Mouse (Mus musculus) lung, embryonic 16.5 days (tissue): ENCODE measurements around the gene Stox2. TPM values are rescaled to one million over a fixed set of nuclear protein-coding genes. Genes with fewer than 3 reads are reported as not detected.

Experiments used
- ATAC-seq: fragments of 200-750 bp; cut with Nextera tagmentation; 2 replicates; pipeline ENCODE4 v1.8.0; 2017; ENCODE audit warnings: low read depth, mild to moderate bottlenecking, moderate library complexity
- H3K27ac ChIP-seq: fragments of 300-500 bp; sonication (generic); 2 replicates; pipeline ENCODE4 v1.5.1; 2014; ENCODE audit warnings: mild to moderate bottlenecking, control low read depth, low read length
- H3K27me3 ChIP-seq: fragments of 300-500 bp; sonication (generic); 2 replicates; pipeline ENCODE4 v1.6.1; 2014; ENCODE audit warnings: low read depth, low read length, mixed read lengths; ENCODE audit not compliant: control insufficient read depth, insufficient read depth
- H3K36me3 ChIP-seq: fragments of 300-500 bp; sonication (generic); 2 replicates; pipeline ENCODE4 v1.6.1; 2014; ENCODE audit warnings: low read length; ENCODE audit not compliant: control insufficient read depth, insufficient read depth
- H3K4me1 ChIP-seq: fragments of 300-500 bp; sonication (generic); replicated peaks from 2 replicates; pipeline ENCODE4 v1.6.1; 2014; ENCODE audit warnings: low read length, mixed read lengths; ENCODE audit not compliant: control insufficient read depth, insufficient read depth
- H3K4me2 ChIP-seq: fragments of 300-500 bp; sonication (generic); 2 replicates; pipeline ENCODE4 v1.6.1; 2014; ENCODE audit warnings: low read depth, low read length, control low read depth
- H3K4me3 ChIP-seq: fragments of 300-500 bp; sonication (generic); 2 replicates; pipeline ENCODE4 v1.5.1; 2014; ENCODE audit warnings: mild to moderate bottlenecking, low read length, control low read depth
- H3K9ac ChIP-seq: fragments of 300-500 bp; sonication (generic); 2 replicates; pipeline ENCODE4 v1.6.1; 2014; ENCODE audit warnings: low read length, control low read depth
- H3K9me3 ChIP-seq: fragments of 300-500 bp; sonication (generic); 2 replicates; pipeline ENCODE4 v1.6.1; 2016; ENCODE audit warnings: low read length; ENCODE audit not compliant: control insufficient read depth
- WGBS: fragments of 180-500 bp; shearing (Covaris S2); extraction: QIAGEN DNeasy Blood & Tissue Kit; methylation state at CpG from one replicate; pipeline ENCODE4 v1.1.7; 2014; 5-methylcytosine and 5-hydroxymethylcytosine counted together
- polyA plus RNA-seq: library from polyadenylated mRNA; unstranded; fragments of >200 nt; fragmentation: Nextera tagmentation; extraction: Ambion mirVana; gene quantifications from 2 replicates; pipeline ENCODE4 v1.2.1, GENCODE M21; 2015

Stox2 gene
- polyA plus RNA-seq, 1 experiment from 2014 or later = 11.6 TPM

DNA sequence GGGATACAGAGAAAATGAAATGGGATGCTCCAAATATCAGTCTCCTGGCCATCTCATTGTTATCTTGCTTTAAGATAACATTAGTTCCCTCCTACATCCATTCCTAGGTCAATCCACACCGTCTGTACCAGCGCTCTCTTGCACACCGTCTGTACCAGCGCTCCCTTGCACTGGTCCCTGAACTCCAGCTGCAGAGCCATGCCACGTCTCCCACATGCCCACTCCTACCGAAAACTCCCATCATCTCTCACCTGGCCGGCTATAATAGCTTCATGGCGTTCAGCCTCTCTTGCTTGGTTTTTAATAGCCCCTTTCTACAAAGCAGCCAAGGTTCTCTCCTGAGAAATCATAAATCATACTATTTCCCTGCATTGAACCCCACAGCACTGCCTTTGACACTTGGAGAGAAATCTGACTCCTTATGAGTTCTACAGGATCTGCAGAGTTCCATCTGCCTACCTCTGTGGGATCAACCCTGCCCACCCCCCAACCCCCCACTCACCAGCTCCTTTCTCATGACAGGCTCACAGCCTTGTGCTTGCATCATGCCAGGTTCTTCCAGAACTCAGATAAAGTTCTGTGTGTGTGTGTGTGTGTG lies 239.4 kb downstream of the Stox2 start:
- ATAC-seq = no peak

GRCm38 (mm10) chr8:47205472-47205871 lies 240.7 kb downstream of the Stox2 start:
- no peak overlapping the region for H3K27ac ChIP-seq
- H3K4me3 ChIP-seq = no peak overlapping the region
- no peaks in the 10 kb centered on the region for H3K27me3 ChIP-seq
- no peaks in the 10 kb centered on the region for H3K9me3 ChIP-seq
- H3K4me2 ChIP-seq = no peak overlapping the region
- 82% methylated on average over 5 of the region's 5 CpGs for WGBS
- H3K36me3 ChIP-seq = peaks cover 4% of the 10 kb centered on the region; the same call in 1 of the 2 replicates
- no peak overlapping the region for H3K9ac ChIP-seq
- no peak for ATAC-seq
- no peaks in the 10 kb centered on the region for H3K4me1 ChIP-seq

More for the DNA sequence above, 239.4 kb downstream of the Stox2 start:
- Histone ChIP-seq H3K27me3 (no peaks in the 10 kb centered on the region), H3K4me2 (no peak overlapping the region), H3K9ac (no peak overlapping the region), H3K36me3 (no peaks in the 10 kb centered on the region), H3K4me3 (no peak overlapping the region), H3K27ac (no peak overlapping the region), H3K9me3 (no peaks in the 10 kb centered on the region), H3K4me1 (no peaks in the 10 kb centered on the region; the same call in 1 of the 2 replicates)
- WGBS = 69% methylated on average over 8 of the region's 8 CpGs

GRCm38 (mm10) chr8:47196391-47196790 lies 249.8 kb downstream of the Stox2 start:
- WGBS = 86% methylated on average over 1 of the region's 1 CpGs
- no peaks in the 10 kb centered on the region for H3K4me1 ChIP-seq
- no peak overlapping the region for H3K4me2 ChIP-seq
- no peak overlapping the region for H3K9ac ChIP-seq
- peaks cover 30% of the 10 kb centered on the region for H3K36me3 ChIP-seq
- no peak overlapping the region for H3K27ac ChIP-seq
- H3K27me3 ChIP-seq = no peaks in the 10 kb centered on the region
- H3K4me3 ChIP-seq = no peak overlapping the region
- ATAC-seq = no peak
- no peaks in the 10 kb centered on the region for H3K9me3 ChIP-seq

DNA sequence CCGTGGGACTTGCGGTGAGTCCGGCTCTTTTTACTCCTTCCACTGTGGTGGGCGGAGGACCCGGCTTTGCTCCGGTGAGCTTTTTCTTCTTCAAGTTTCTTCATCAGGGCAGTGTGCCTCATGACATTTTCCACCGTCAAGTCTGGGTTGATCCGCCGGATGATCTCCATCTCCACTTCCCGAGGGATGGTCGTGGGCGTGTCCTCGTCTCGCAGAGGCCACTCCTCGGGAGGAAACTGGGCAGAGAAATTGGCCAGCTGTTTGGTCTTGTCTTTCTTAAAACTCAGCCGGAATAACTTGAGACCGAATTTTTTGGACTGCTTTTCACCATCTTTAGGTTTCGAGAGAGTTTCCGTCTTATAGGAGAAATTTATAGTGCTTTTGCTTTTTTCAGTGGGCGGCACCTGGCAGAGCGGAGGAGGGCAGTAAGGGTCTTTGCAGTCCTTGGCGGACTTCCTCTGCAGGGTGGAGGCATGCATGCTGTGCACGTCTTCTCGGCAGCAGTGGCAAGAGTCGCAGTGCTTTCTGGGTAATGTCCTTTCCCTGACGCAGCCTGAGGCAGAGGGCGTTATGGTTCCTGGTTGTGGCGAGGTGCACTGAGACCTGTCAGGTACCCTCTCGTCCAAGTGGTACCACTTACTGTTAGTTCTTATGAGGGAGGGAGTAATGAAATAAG lies 252.7 kb downstream of the Stox2 start:
- H3K4me3 ChIP-seq = no peak overlapping the region

GRCm38 (mm10) chr8:47191444-47192365 lies 254.5 kb downstream of the Stox2 start:
- 93% methylated on average over 18 of the region's 18 CpGs for WGBS
- Histone ChIP-seq H3K4me2 (no peak overlapping the region), H3K9me3 (no peaks in the 10 kb centered on the region), H3K27me3 (no peaks in the 10 kb centered on the region), H3K36me3 (peaks cover 30% of the 10 kb centered on the region), H3K4me3 (no peak overlapping the region), H3K9ac (no peak overlapping the region), H3K4me1 (no peaks in the 10 kb centered on the region), H3K27ac (no peak overlapping the region)
- ATAC-seq = no peak

More for the DNA sequence above, 252.7 kb downstream of the Stox2 start:
- WGBS = 91% methylated on average over 29 of the region's 29 CpGs
- no peak overlapping the region for H3K27ac ChIP-seq
- peaks cover 30% of the 10 kb centered on the region for H3K36me3 ChIP-seq
- H3K4me2 ChIP-seq = no peak overlapping the region
- no peaks in the 10 kb centered on the region for H3K4me1 ChIP-seq
- no peak overlapping the region for H3K9ac ChIP-seq
- H3K9me3 ChIP-seq = no peaks in the 10 kb centered on the region
- ATAC-seq = no peak
- H3K27me3 ChIP-seq = no peaks in the 10 kb centered on the region

GRCm38 (mm10) chr8:47185396-47185795 lies 260.8 kb downstream of the Stox2 start:
- Histone ChIP-seq H3K4me2 (no peak overlapping the region), H3K4me3 (no peak overlapping the region), H3K36me3 (peaks cover 10% of the 10 kb centered on the region), H3K9me3 (no peaks in the 10 kb centered on the region), H3K27me3 (no peaks in the 10 kb centered on the region), H3K9ac (no peak overlapping the region), H3K4me1 (no peaks in the 10 kb centered on the region; the same call in 1 of the 2 replicates), H3K27ac (no peak overlapping the region)
- ATAC-seq = no peak
- WGBS = 60% methylated on average over 6 of the region's 6 CpGs

- Histone ChIP-seq H3K36me3 (peaks cover 10% of the 10 kb centered on the region), H3K27me3 (no peaks in the 10 kb centered on the region), H3K9ac (no peak overlapping the region), H3K4me3 (no peak overlapping the region), H3K9me3 (no peaks in the 10 kb centered on the region), H3K27ac (no peak overlapping the region), H3K4me2 (no peak overlapping the region), H3K4me1 (no peaks in the 10 kb centered on the region; the same call in 1 of the 2 replicates)
- 79% methylated on average over 6 of the region's 6 CpGs for WGBS
- no peak for ATAC-seq
These were observed 263.2 kb downstream of the Stox2 start for GRCm38 (mm10) chr8:47182771-47183558.

DNA sequence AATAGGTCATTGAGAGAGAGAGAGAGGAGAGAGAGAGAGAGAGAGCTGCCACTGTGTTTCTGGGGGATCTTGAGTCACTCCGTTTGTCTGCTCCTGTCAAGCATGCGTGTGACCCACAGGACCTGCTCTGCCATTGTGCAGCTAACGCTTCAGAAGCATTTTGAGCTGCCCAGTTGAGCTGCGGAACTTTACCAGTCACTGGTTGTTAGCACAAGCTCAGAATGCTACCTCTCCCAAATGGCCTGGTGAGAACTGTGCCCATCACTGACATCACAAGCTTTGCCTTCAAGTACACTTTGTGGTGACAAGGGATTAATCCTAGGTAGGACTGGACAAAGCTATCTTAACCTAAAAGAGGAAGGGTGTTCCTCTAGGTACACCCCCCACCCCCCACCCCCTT lies 263.9 kb downstream of the Stox2 start:
- no peak overlapping the region for H3K27ac ChIP-seq
- 70% methylated on average over 4 of the region's 4 CpGs for WGBS
- H3K27me3 ChIP-seq = no peaks in the 10 kb centered on the region
- ATAC-seq = no peak
- no peaks in the 10 kb centered on the region for H3K9me3 ChIP-seq
- H3K4me2 ChIP-seq = no peak overlapping the region
- no peak overlapping the region for H3K9ac ChIP-seq
- peaks cover 10% of the 10 kb centered on the region for H3K36me3 ChIP-seq
- H3K4me1 ChIP-seq = no peaks in the 10 kb centered on the region; the same call in 1 of the 2 replicates
- no peak overlapping the region for H3K4me3 ChIP-seq
